Mouse (Mus musculus) erythroid progenitor cell, adult 5-6 weeks (primary cell): Measurements from ENCODE around the gene Gm4307. TPM values are rescaled to one million over a fixed set of nuclear protein-coding genes. Genes with fewer than 3 reads are reported as not detected.
"Not testable (repeated sequence)": the region's sequence is repeated elsewhere in the genome, so short reads cannot be mapped to it uniquely, and the experiment has no call there.

Experiments used
- ATAC-seq: replicated peaks from 2 replicates; pipeline ENCODE4 v1.8.0; 2016; ENCODE audit warnings: moderate number of reproducible peaks, mild to moderate bottlenecking, moderate TSS enrichment, inconsistent platforms; ENCODE audit not compliant: poor library complexity, low FRiP score, severe bottlenecking
- total RNA-seq, 2 experiments: library from RNA; stranded (forward) in 1 of 2; stranded (reverse) in 1 of 2; fragments of 150-400 nt in 1 of 2; fragments of 186-747, 209-891 nt in 1 of 2; gene quantifications; 2 replicates each; pipeline versions ENCODE4 v1.2.3 to v1.2.4; 2015 to 2017; ENCODE audit warnings: low replicate concordance in 2 of 2

Gene Gm4307
- total RNA-seq (2015; ENCODE audit: low replicate concordance): not detected in 2 replicates
- total RNA-seq (2017; ENCODE audit: low replicate concordance): not detected in 2 replicates

DNA sequence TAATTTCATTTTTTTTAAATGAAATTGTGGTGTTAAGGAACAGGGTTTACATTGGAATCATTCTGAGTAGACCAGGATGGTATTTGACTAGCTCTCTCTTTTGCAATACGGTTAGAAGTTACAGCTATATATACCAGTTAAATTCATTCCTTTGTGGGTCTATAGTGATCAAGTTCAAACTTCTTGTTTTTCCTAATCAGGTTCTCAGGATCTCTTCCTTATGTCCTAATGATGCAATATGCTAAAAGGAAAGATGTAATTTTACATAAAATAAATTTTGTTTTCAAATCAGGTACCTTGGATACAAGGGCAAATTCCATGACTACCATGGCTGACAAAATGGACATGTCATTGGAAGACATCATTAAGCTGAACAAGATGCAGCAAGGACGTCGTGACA lies at the start of gene Gm4307:
Gene Gm4307, plus strand, starts transcription at position 301 of the 400 bp plus-strand sequence.
- not testable (repeated sequence) for ATAC-seq

DNA sequence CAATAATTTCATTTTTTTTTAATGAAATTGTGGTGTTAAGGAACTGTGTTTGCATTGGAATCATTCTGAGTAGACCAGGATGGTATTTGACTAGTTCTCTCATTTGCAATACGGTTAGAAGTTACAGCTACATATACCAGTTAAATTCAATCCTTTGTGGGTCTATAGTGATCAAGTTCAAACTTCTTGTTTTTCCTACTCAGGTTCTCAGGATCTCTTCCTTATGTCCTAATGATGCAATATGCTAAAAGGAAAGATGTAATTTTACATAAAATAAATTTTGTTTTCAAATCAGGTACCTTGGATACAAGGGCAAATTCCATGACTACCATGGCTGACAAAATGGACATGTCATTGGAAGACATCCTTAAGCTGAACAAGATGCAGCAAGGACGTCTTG lies 25.8 kb upstream of the Gm4307 start, which contains the start of gene Gm4301:
Gene Gm4301, plus strand, starts transcription at position 301 of the 400 bp plus-strand sequence.
- not testable (repeated sequence) for ATAC-seq

DNA sequence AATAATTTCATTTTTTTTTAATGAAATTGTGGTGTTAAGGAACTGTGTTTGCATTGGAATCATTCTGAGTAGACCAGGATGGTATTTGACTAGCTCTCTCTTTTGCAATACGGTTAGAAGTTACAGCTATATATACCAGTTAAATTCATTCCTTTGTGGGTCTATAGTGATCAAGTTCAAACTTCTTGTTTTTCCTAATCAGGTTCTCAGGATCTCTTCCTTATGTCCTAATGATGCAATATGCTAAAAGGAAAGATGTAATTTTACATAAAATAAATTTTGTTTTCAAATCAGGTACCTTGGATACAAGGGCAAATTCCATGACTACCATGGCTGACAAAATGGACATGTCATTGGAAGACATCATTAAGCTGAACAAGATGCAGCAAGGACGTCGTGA lies 20.6 kb upstream of the Gm4307 start, which contains the start of gene Gm4302:
Gene Gm4302, plus strand, starts transcription at position 301 of the 400 bp plus-strand sequence.
- not testable (repeated sequence) for ATAC-seq

DNA sequence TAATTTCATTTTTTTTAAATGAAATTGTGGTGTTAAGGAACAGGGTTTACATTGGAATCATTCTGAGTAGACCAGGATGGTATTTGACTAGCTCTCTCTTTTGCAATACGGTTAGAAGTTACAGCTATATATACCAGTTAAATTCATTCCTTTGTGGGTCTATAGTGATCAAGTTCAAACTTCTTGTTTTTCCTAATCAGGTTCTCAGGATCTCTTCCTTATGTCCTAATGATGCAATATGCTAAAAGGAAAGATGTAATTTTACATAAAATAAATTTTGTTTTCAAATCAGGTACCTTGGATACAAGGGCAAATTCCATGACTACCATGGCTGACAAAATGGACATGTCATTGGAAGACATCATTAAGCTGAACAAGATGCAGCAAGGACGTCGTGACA lies 15.5 kb upstream of the Gm4307 start, which contains the start of gene Gm4303:
Gene Gm4303, plus strand, starts transcription at position 301 of the 400 bp plus-strand sequence.
- ATAC-seq: not testable (repeated sequence)

DNA sequence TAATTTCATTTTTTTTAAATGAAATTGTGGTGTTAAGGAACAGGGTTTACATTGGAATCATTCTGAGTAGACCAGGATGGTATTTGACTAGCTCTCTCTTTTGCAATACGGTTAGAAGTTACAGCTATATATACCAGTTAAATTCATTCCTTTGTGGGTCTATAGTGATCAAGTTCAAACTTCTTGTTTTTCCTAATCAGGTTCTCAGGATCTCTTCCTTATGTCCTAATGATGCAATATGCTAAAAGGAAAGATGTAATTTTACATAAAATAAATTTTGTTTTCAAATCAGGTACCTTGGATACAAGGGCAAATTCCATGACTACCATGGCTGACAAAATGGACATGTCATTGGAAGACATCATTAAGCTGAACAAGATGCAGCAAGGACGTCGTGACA lies 10.3 kb upstream of the Gm4307 start, which contains the start of gene Gm4305:
Gene Gm4305, plus strand, starts transcription at position 301 of the 400 bp plus-strand sequence.
- ATAC-seq: not testable (repeated sequence)

DNA sequence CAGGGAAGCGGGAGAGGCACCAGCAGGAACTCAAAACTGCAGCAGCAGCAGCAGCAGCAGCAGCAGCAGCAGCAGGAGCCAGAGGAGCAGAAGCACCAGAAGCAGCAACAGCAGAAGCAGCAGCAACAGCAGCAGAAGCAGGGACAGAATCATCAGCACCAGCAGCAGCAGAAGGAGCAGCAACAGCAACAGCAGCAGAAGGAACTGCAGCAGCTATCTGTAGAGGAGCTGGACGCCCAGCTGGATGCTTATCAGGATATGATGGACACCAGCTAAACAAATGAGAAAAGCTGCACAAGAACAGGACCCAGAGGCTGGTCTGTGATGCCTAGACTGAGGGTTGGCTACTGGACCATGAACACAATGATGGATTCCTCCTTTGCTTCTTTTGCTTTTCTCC lies 4.3 kb upstream of the Gm4307 start:
- ATAC-seq: not testable (repeated sequence)

DNA sequence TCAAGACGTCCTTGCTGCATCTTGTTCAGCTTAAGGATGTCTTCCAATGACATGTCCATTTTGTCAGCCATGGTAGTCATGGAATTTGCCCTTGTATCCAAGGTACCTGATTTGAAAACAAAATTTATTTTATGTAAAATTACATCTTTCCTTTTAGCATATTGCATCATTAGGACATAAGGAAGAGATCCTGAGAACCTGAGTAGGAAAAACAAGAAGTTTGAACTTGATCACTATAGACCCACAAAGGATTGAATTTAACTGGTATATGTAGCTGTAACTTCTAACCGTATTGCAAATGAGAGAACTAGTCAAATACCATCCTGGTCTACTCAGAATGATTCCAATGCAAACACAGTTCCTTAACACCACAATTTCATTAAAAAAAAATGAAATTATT lies 21.3 kb downstream of the Gm4307 start, which contains the start of gene Gm4312:
Gene Gm4312, minus strand, starts transcription at position 101 of the 400 bp plus-strand sequence.
- ATAC-seq: not testable (repeated sequence)

DNA sequence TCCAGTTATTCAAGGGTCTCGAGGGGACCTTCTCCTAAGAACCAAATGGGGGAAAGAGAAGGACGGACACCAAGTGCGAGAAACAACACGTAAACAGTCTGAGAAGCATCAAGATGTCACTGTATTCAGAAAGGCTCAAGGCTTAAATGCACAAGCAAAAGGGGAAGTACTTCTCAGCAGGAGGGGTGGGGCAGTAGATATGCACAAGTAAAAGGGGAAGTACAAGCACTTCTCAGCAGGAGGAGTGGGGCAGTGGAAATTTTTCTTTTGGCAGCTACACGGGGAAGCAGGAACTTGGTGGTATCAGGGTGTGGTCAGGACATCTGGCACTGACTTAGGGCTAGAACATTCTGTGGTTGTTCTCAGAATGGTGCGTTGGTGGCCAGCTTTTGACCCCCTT lies 41.2 kb downstream of the Gm4307 start:
- not testable (repeated sequence) for ATAC-seq

Other genes with a start within 250 kb of the Gm4307 start
- gene Gm4301, start 25.7 kb upstream of the Gm4307 start, total RNA-seq (2015; ENCODE audit: low replicate concordance): not detected in 2 replicates
- not detected in 2 replicates for gene Gm4301, start 25.7 kb upstream of the Gm4307 start, total RNA-seq (2017; ENCODE audit: low replicate concordance)
- gene Gm4302, start 20.5 kb upstream of the Gm4307 start, total RNA-seq (2015; ENCODE audit: low replicate concordance): not detected in 2 replicates
- gene Gm4302, start 20.5 kb upstream of the Gm4307 start, total RNA-seq (2017; ENCODE audit: low replicate concordance): not detected in 2 replicates
- not detected in 2 replicates for gene Gm4303, start 15.4 kb upstream of the Gm4307 start, total RNA-seq (2015; ENCODE audit: low replicate concordance)
- gene Gm4303, start 15.4 kb upstream of the Gm4307 start, total RNA-seq (2017; ENCODE audit: low replicate concordance): not detected in 2 replicates
- not detected in 2 replicates for gene Gm4305, start 10.2 kb upstream of the Gm4307 start, total RNA-seq (2015; ENCODE audit: low replicate concordance)
- gene Gm4305, start 10.2 kb upstream of the Gm4307 start, total RNA-seq (2017; ENCODE audit: low replicate concordance): not detected in 2 replicates
- not detected in 2 replicates for gene Gm4312, start 21.2 kb downstream of the Gm4307 start, total RNA-seq (2015; ENCODE audit: low replicate concordance)
- not detected in 2 replicates for gene Gm4312, start 21.2 kb downstream of the Gm4307 start, total RNA-seq (2017; ENCODE audit: low replicate concordance)
- 17.7 and 22.6 TPM in 2 replicates for gene Tmtc3, start 126.0 kb downstream of the Gm4307 start, total RNA-seq (2015; ENCODE audit: low replicate concordance)
- gene Tmtc3, start 126.0 kb downstream of the Gm4307 start, total RNA-seq (2017; ENCODE audit: low replicate concordance): 8.2 and 9.6 TPM in 2 replicates
- 34.8 and 37.8 TPM in 2 replicates for gene Cep290, start 126.2 kb downstream of the Gm4307 start, total RNA-seq (2015; ENCODE audit: low replicate concordance)
- 37.3 and 60.8 TPM in 2 replicates for gene Cep290, start 126.2 kb downstream of the Gm4307 start, total RNA-seq (2017; ENCODE audit: low replicate concordance)
- gene 4930430F08Rik, start 229.1 kb downstream of the Gm4307 start, total RNA-seq (2015; ENCODE audit: low replicate concordance): 18.7 and 35.2 TPM in 2 replicates
- 50.6 and 71.9 TPM in 2 replicates for gene 4930430F08Rik, start 229.1 kb downstream of the Gm4307 start, total RNA-seq (2017; ENCODE audit: low replicate concordance)
- gene 1700017N19Rik, start 229.1 kb downstream of the Gm4307 start, total RNA-seq (2015; ENCODE audit: low replicate concordance): not detected in 2 replicates
- gene 1700017N19Rik, start 229.1 kb downstream of the Gm4307 start, total RNA-seq (2017; ENCODE audit: low replicate concordance): not detected in 2 replicates